Mouse (Mus musculus) E14TG2a.4 (cell line): ENCODE data around the gene Wdfy4.

Experiments used
- CTCF ChIP-seq: conservative IDR thresholded peaks from 2 replicates; pipeline ENCODE4 v1.5.1; 2014; ENCODE audit warnings: low read length
- NANOG ChIP-seq: IDR thresholded peaks from 2 replicates; pipeline ENCODE4 v1.6.1; 2014; ENCODE audit warnings: borderline replicate concordance, low read length, mixed read lengths

- TF ChIP-seq CTCF (no peak), NANOG (no peak)
Measured at GRCm38 (mm10) chr14:33000112-33000979, 185.0 kb downstream of the Wdfy4 start.
